Mouse (Mus musculus) hindbrain, embryonic 11.5 days (tissue): ENCODE data around the gene Rnf186. TPM values are rescaled to one million over a fixed set of nuclear protein-coding genes. Genes with fewer than 3 reads are reported as not detected.

Experiments used
- ATAC-seq: fragments of 200-750 bp; cut with Nextera tagmentation; 2 replicates; pipeline ENCODE4 v1.8.0; 2017; ENCODE audit warnings: mild to moderate bottlenecking, moderate TSS enrichment, moderate library complexity; ENCODE audit not compliant: low FRiP score
- DNase-seq: peaks from one replicate; pipeline ENCODE4 v3.0.0-alpha.2; 2015; ENCODE audit warnings: low spot score
- H3K27ac ChIP-seq: fragments of 300-500 bp; sonication (generic); 2 replicates; pipeline ENCODE4 v1.5.1; 2014; ENCODE audit warnings: mild to moderate bottlenecking, low read depth, low read length
- H3K27me3 ChIP-seq: fragments of 300-500 bp; sonication (generic); 2 replicates; pipeline ENCODE4 v1.6.1; 2014; ENCODE audit warnings: mild to moderate bottlenecking, low read length, moderate library complexity, mixed read lengths; ENCODE audit not compliant: control insufficient read depth, insufficient read depth
- H3K36me3 ChIP-seq: fragments of 300-500 bp; sonication (generic); 2 replicates; pipeline ENCODE4 v1.6.1; 2014; ENCODE audit warnings: mild to moderate bottlenecking, low read length, moderate library complexity, mixed read lengths; ENCODE audit not compliant: control insufficient read depth, insufficient read depth
- H3K4me1 ChIP-seq: fragments of 300-500 bp; sonication (generic); replicated peaks from 2 replicates; pipeline ENCODE4 v1.6.1; 2014; ENCODE audit warnings: low read length, mixed read lengths; ENCODE audit not compliant: control insufficient read depth, insufficient read depth
- H3K4me2 ChIP-seq: fragments of 300-500 bp; sonication (generic); replicated peaks from 2 replicates; pipeline ENCODE4 v1.6.1; 2014; ENCODE audit warnings: mild to moderate bottlenecking, low read depth, low read length
- H3K4me3 ChIP-seq: fragments of 300-500 bp; sonication (generic); 2 replicates; pipeline ENCODE4 v1.5.1; 2014; ENCODE audit warnings: low read depth, low read length
- H3K9ac ChIP-seq: fragments of 300-500 bp; sonication (generic); 2 replicates; pipeline ENCODE4 v1.6.1; 2014; ENCODE audit warnings: low read depth, low read length
- H3K9me3 ChIP-seq: fragments of 300-500 bp; sonication (generic); 2 replicates; pipeline ENCODE4 v1.6.1; 2016; ENCODE audit warnings: low read length; ENCODE audit not compliant: control insufficient read depth
- WGBS: fragments of 180-500 bp; shearing (Covaris S2); extraction: QIAGEN DNeasy Blood & Tissue Kit; methylation state at CpG from one replicate; pipeline ENCODE4 v1.1.7; 2014; 5-methylcytosine and 5-hydroxymethylcytosine counted together
- polyA plus RNA-seq: library from polyadenylated mRNA; unstranded; fragments of >200 nt; fragmentation: Nextera tagmentation; extraction: Ambion mirVana; gene quantifications from 2 replicates; pipeline ENCODE4 v1.2.1, GENCODE M21; 2014

The Rnf186 gene
- polyA plus RNA-seq, 1 experiment from 2014 or later = not detected

- 87% methylated on average over 5 of the region's 5 CpGs for WGBS
- Histone ChIP-seq H3K27ac (no peak overlapping the region), H3K36me3 (no peaks in the 10 kb centered on the region), H3K9me3 (no peaks in the 10 kb centered on the region), H3K9ac (no peak overlapping the region), H3K4me3 (no peak overlapping the region), H3K4me2 (no peak overlapping the region), H3K27me3 (no peaks in the 10 kb centered on the region), H3K4me1 (no peaks in the 10 kb centered on the region)
- no peak for ATAC-seq
- no peak for DNase-seq
These were observed 1.0 kb upstream of the Rnf186 start for GRCm38 (mm10) chr4:138965871-138966270.

GRCm38 (mm10) chr4:138967485-138967884, 573 bp downstream of the Rnf186 start:
- Histone ChIP-seq H3K9me3 (no peaks in the 10 kb centered on the region), H3K27ac (no peak overlapping the region), H3K4me1 (no peaks in the 10 kb centered on the region), H3K27me3 (no peaks in the 10 kb centered on the region), H3K36me3 (no peaks in the 10 kb centered on the region), H3K9ac (no peak overlapping the region), H3K4me2 (no peak overlapping the region), H3K4me3 (no peak overlapping the region)
- no peak for DNase-seq
- WGBS = 89% methylated on average over 15 of the region's 15 CpGs
- no peak for ATAC-seq

GRCm38 (mm10) chr4:138968772-138969556, 2.1 kb downstream of the Rnf186 start:
- WGBS = 81% methylated on average over 16 of the region's 16 CpGs

GRCm38 (mm10) chr4:138969736-138970135, 2.8 kb downstream of the Rnf186 start:
- Histone ChIP-seq H3K4me3 (no peak overlapping the region), H3K27ac (no peak overlapping the region), H3K9ac (no peak overlapping the region), H3K4me2 (no peak overlapping the region), H3K4me1 (no peaks in the 10 kb centered on the region), H3K27me3 (no peaks in the 10 kb centered on the region), H3K36me3 (no peaks in the 10 kb centered on the region), H3K9me3 (no peaks in the 10 kb centered on the region)
- no peak for ATAC-seq
- DNase-seq = no peak
- WGBS = 77% methylated on average over 9 of the region's 9 CpGs

More at GRCm38 (mm10) chr4:138968772-138969556, 2.1 kb downstream of the Rnf186 start:
- no peaks in the 10 kb centered on the region for H3K9me3 ChIP-seq
- H3K4me3 ChIP-seq = no peak overlapping the region
- ATAC-seq = no peak
- no peaks in the 10 kb centered on the region for H3K27me3 ChIP-seq
- H3K4me2 ChIP-seq = no peak overlapping the region
- no peaks in the 10 kb centered on the region for H3K36me3 ChIP-seq
- no peak overlapping the region for H3K9ac ChIP-seq
- no peak for DNase-seq
- no peak overlapping the region for H3K27ac ChIP-seq
- H3K4me1 ChIP-seq = no peaks in the 10 kb centered on the region

GRCm38 (mm10) chr4:138971371-138971770, 4.5 kb downstream of the Rnf186 start:
- ATAC-seq (no peak), DNase-seq (no peak)
- Histone ChIP-seq H3K4me3 (no peak overlapping the region), H3K36me3 (no peaks in the 10 kb centered on the region), H3K4me1 (no peaks in the 10 kb centered on the region), H3K9ac (no peak overlapping the region), H3K27me3 (no peaks in the 10 kb centered on the region), H3K4me2 (no peak overlapping the region), H3K27ac (no peak overlapping the region), H3K9me3 (no peaks in the 10 kb centered on the region)
- 91% methylated on average over 6 of the region's 6 CpGs for WGBS

- peak; percentile 45 for DNase-seq
- Histone ChIP-seq H3K4me3 (peak overlapping the region; percentile 45), H3K9me3 (no peaks in the 10 kb centered on the region), H3K36me3 (no peaks in the 10 kb centered on the region), H3K27me3 (no peaks in the 10 kb centered on the region), H3K27ac (no peak overlapping the region), H3K4me2 (peak overlapping the region; percentile 98), H3K4me1 (no peaks in the 10 kb centered on the region), H3K9ac (peak overlapping the region; percentile 67)
- no peak for ATAC-seq
- WGBS = 22% methylated on average over 20 of the region's 20 CpGs
These were observed 5.4 kb downstream of the Rnf186 start for GRCm38 (mm10) chr4:138972139-138972826.

- Histone ChIP-seq H3K36me3 (no peaks in the 10 kb centered on the region), H3K9ac (peak within 1 kb of the TSS; percentile 67), H3K9me3 (no peaks in the 10 kb centered on the region), H3K27me3 (no peaks in the 10 kb centered on the region), H3K4me1 (no peaks in the 10 kb centered on the region), H3K27ac (no peak within 1 kb of the TSS), H3K4me2 (peak within 1 kb of the TSS; percentile 98), H3K4me3 (peak within 1 kb of the TSS; percentile 45)
- ATAC-seq (peak; percentile 53), DNase-seq (peak; percentile 76)
- 2% methylated on average over 57 of the region's 60 CpGs for WGBS
These were observed 6.2 kb downstream of the Rnf186 start, which contains the start of gene Tmco4 for GRCm38 (mm10) chr4:138972827-138973718. Gene Tmco4 (plus strand): TSS chr4:138972888.

GRCm38 (mm10) chr4:138973719-138974115, 6.8 kb downstream of the Rnf186 start:
- Histone ChIP-seq H3K4me2 (peak overlapping the region; percentile 98), H3K4me3 (peak overlapping the region; percentile 45), H3K27me3 (no peaks in the 10 kb centered on the region), H3K9ac (no peak overlapping the region), H3K27ac (no peak overlapping the region), H3K9me3 (no peaks in the 10 kb centered on the region), H3K4me1 (no peaks in the 10 kb centered on the region), H3K36me3 (no peaks in the 10 kb centered on the region)
- peak; percentile 17; the same call in 1 of the 2 replicates for ATAC-seq
- 63% methylated on average over 3 of the region's 3 CpGs for WGBS
- DNase-seq = no peak
